Mouse (Mus musculus): ENCODE results near the gene Thbs2.

Gene Thbs2

GRCm38 (mm10) chr17:14696281-14696795 lies 2.3 kb upstream of the Thbs2 start:
- DNase-seq (ENCODE audit: low read depth, low spot score) = no peak

GRCm38 (mm10) chr17:14693048-14693993 lies 714 bp downstream of the Thbs2 start:
- no peak for DNase-seq (ENCODE audit: low read depth, low spot score)

GRCm38 (mm10) chr17:14691901-14692300 lies 2.1 kb downstream of the Thbs2 start:
- no peak for DNase-seq (ENCODE audit: low read depth, low spot score)

DNA sequence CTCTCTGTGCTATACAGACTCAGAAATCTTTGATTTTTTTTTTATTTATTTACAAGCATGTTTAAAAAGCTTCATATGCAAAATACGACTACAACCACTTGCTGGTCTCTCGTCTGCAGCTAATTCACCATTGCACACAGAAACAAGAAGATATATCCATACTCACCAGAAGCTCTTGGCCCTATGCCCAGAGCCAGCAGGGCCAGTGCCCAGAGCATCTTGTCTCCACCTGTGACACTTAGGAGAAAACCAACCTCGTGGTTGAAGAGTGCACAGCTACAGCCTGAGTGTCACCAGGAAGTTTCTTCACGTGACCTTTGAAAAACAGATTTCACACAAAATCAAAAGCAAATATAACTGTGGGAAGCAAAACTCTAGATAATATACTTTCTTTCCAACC lies 2.8 kb downstream of the Thbs2 start:
- no peak for DNase-seq (ENCODE audit: low read depth, low spot score)

GRCm38 (mm10) chr17:14682836-14683235 lies 11.2 kb downstream of the Thbs2 start:
- no peak for DNase-seq (ENCODE audit: low read depth, low spot score)

DNA sequence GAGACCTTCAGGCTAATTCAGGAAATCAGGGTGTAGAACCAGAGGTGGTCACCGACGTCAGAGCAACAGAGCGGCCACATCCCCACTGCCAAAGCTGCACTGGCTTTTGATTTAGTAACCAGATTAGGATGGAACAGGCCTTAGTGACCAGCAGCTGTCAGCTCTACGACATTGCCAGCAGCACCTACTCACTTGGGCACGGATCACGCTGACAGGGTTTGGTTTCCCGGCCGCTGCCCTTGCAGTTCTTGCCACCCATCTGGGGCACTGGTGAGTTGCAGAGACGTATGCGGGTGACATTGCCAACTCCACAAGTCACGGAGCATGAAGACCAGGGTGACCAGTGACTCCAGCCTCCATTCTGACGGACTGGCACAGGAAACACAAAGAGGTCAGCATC lies 13.0 kb downstream of the Thbs2 start:
- DNase-seq (ENCODE audit: low read depth, low spot score) = no peak

- DNase-seq (ENCODE audit: low read depth, low spot score) = no peak
These were observed 16.8 kb downstream of the Thbs2 start for GRCm38 (mm10) chr17:14677198-14677597.

DNA sequence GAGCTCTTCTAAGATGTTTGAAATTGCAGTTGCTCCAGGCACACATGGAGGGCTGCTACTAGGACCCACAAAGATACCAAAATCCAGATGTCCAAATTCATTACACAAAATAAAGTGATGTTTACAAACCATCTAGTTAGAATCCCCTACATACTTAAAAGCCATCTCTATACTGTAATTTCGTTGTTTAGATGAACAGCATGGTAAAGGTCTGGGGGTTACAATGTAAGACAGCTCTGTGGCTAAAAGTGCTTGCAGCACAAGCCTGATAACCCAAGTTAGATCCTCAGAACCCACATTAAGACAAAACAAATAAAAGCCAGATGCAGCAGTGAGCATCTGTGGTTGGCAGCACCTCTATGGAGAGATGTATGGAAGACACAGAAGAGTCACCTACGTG lies 18.5 kb downstream of the Thbs2 start:
- DNase-seq (ENCODE audit: low read depth, low spot score) = no peak

- DNase-seq (ENCODE audit: low read depth, low spot score) = no peak
These were observed 21.6 kb downstream of the Thbs2 start for GRCm38 (mm10) chr17:14672402-14672801.

DNA sequence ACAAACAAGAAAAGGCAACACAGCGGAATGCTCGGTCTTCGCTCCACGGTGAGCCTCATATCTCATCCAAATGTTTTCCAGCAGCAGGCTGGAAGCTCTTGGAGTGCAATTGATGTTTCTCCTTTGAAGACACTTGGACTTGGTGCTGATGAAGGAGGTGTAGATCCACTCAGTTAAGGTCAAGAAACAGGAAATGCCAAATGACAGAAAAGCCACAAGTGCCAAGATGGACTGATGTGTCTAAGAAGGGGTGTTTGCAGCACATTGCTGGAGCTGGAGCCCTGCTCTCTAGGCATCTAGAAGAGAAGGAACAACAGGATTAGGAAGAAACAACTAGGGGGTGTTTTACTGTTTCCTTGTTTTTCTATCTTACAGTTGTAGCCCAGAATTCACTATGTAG lies 26.8 kb downstream of the Thbs2 start:
- DNase-seq (ENCODE audit: low read depth, low spot score) = no peak

DNA sequence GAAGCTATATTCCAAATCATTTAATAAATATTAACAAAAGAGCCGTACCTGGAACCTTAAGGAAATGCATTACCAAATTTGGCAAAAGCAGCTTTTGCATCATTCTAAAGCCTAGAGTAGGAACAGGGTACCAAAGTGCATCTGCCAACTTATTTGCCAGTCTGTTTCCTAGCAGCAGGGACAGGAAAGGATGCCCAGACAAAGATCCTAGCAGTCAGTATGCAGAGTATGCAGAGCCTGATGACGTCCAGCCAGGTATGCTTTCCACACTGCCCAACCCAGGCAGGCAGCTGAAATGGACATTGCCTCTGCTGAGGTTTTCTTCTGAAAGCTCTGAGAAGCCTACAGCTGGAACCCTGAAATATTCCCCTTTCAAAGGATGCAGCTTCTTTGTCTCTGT lies 27.6 kb downstream of the Thbs2 start:
- no peak for DNase-seq (ENCODE audit: low read depth, low spot score)

GRCm38 (mm10) chr17:14663366-14663765 lies 30.7 kb downstream of the Thbs2 start:
- no peak for DNase-seq (ENCODE audit: low read depth, low spot score)

- no peak for DNase-seq (ENCODE audit: low read depth, low spot score)
These were observed 31.6 kb downstream of the Thbs2 start for GRCm38 (mm10) chr17:14662409-14662808.

DNA sequence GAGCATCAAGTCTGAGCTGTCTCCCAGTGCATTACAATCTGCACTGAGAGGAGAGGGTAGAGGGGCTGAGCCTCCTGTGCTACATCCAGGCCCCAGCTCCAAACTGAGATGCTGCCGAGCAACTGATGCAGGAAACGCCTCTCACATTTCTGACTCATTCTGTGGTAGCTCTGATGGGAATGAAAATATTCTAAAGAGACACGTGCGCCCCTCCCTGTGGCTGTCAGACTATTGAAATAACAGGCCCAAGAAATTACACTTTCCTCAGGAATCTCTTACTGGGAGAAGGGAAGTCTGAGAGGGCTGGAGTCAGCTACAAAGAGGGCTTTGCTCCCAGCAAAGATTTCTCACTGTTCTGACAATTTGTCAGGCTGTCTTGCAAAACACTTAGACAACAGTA lies 34.3 kb downstream of the Thbs2 start:
- DNase-seq (ENCODE audit: low read depth, low spot score) = no peak

- DNase-seq (ENCODE audit: low read depth, low spot score) = no peak
These were observed 35.9 kb downstream of the Thbs2 start for GRCm38 (mm10) chr17:14658123-14658522.

- no peak for DNase-seq (ENCODE audit: low read depth, low spot score)
These were observed 36.9 kb downstream of the Thbs2 start for GRCm38 (mm10) chr17:14657123-14657522.

GRCm38 (mm10) chr17:14654981-14655380 lies 39.1 kb downstream of the Thbs2 start:
- DNase-seq (ENCODE audit: low read depth, low spot score) = no peak

DNA sequence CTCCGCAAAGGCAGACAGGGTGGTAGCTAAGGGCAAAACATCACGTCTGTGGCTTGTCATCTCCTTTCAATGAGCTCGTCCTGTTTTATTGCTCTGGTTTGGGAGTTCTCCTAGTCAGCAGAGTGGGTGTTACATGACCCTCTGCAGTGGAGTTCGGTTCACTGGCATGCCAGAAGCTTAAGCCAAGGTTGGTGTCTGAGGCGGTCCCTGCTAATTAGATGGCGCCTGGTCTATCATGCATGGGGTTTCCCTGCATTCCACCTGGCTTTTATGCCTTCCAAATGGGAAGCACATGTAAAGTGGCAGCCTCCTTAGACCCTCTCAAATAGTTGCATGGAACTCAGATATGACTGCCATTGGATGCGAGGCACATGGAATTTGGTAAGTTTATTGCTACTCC lies 42.0 kb downstream of the Thbs2 start:
- DNase-seq (ENCODE audit: low read depth, low spot score) = no peak

GRCm38 (mm10) chr17:14647996-14648640 lies 45.9 kb downstream of the Thbs2 start:
- DNase-seq (ENCODE audit: low read depth, low spot score) = no peak

- DNase-seq (ENCODE audit: low read depth, low spot score) = no peak
These were observed 50.0 kb downstream of the Thbs2 start for GRCm38 (mm10) chr17:14643996-14644395.

GRCm38 (mm10) chr17:14640351-14641115 lies 53.5 kb downstream of the Thbs2 start:
- DNase-seq (ENCODE audit: low read depth, low spot score) = no peak

Measured in brain, embryonic 18.5 days (tissue).